Mouse (Mus musculus) midbrain, embryonic 11.5 days (tissue): ENCODE measurements at regions not wholly inside any gene's neighbourhood (a gene's known extent, or its start where the extent isn't known, plus 50 kb on each side); places are given as distances from the start of the nearest gene placed in this dataset.

Source experiments
- ATAC-seq: fragments of 200-750 bp; cut with Nextera tagmentation; 2 replicates; pipeline ENCODE4 v1.8.0; 2017; ENCODE audit warnings: moderate TSS enrichment, moderate library complexity; ENCODE audit not compliant: low FRiP score
- DNase-seq: peaks from one replicate; pipeline ENCODE4 v3.0.0; 2015; ENCODE audit warnings: low spot score; ENCODE audit errors: missing footprints
- H3K27ac ChIP-seq: fragments of 300-500 bp; sonication (generic); 2 replicates; pipeline ENCODE4 v1.5.1; 2014; ENCODE audit warnings: low read depth, low read length
- H3K27me3 ChIP-seq: fragments of 300-500 bp; sonication (generic); 2 replicates; pipeline ENCODE4 v1.6.1; 2014; ENCODE audit warnings: mild to moderate bottlenecking, low read length, moderate library complexity, mixed read lengths; ENCODE audit not compliant: control insufficient read depth, insufficient read depth
- H3K36me3 ChIP-seq: fragments of 300-500 bp; sonication (generic); 2 replicates; pipeline ENCODE4 v1.6.1; 2014; ENCODE audit warnings: mild to moderate bottlenecking, low read length, moderate library complexity, mixed read lengths; ENCODE audit not compliant: control insufficient read depth, insufficient read depth
- H3K4me1 ChIP-seq: fragments of 300-500 bp; sonication (generic); 2 replicates; pipeline ENCODE4 v1.6.1; 2014; ENCODE audit warnings: low read length; ENCODE audit not compliant: control insufficient read depth, insufficient read depth
- H3K4me2 ChIP-seq: fragments of 300-500 bp; sonication (generic); 2 replicates; pipeline ENCODE4 v1.6.1; 2014; ENCODE audit warnings: mild to moderate bottlenecking, moderate library complexity
- H3K4me3 ChIP-seq: fragments of 300-500 bp; sonication (generic); 2 replicates; pipeline ENCODE4 v1.5.1; 2014; ENCODE audit warnings: low read depth, low read length
- H3K9ac ChIP-seq: fragments of 300-500 bp; sonication (generic); 2 replicates; pipeline ENCODE4 v1.6.1; 2014; ENCODE audit warnings: low read length
- H3K9me3 ChIP-seq: fragments of 300-500 bp; sonication (generic); 2 replicates; pipeline ENCODE4 v1.6.1; 2016; ENCODE audit warnings: low read length; ENCODE audit not compliant: control insufficient read depth
- WGBS: fragments of 180-500 bp; shearing (Covaris S2); extraction: QIAGEN DNeasy Blood & Tissue Kit; methylation state at CpG from one replicate; pipeline ENCODE4 v1.1.7; 2014; 5-methylcytosine and 5-hydroxymethylcytosine counted together

GRCm38 (mm10) chr8:60372681-60373398 is 130.2 kb downstream of the Gm10283 start:
- H3K36me3 ChIP-seq, result no peaks in the 10 kb centered on the region
- 86% methylated on average over 9 of the region's 9 CpGs for WGBS

GRCm38 (mm10) chr8:60348291-60348690 is 154.7 kb downstream of the Gm10283 start:
- Histone ChIP-seq H3K36me3 (no peaks in the 10 kb centered on the region), H3K27me3 (no peaks in the 10 kb centered on the region), H3K27ac (no peak overlapping the region), H3K4me3 (no peak overlapping the region), H3K4me1 (no peaks in the 10 kb centered on the region; the same call in 1 of the 2 replicates), H3K4me2 (no peak overlapping the region), H3K9me3 (no peaks in the 10 kb centered on the region), H3K9ac (no peak overlapping the region)
- ATAC-seq (no peak), DNase-seq (no peak)
- 28% methylated on average over 2 of the region's 2 CpGs for WGBS

More at GRCm38 (mm10) chr8:60372681-60373398, 130.2 kb downstream of the Gm10283 start:
- no peak overlapping the region for H3K4me3 ChIP-seq
- H3K27ac ChIP-seq, result no peak overlapping the region
- H3K4me2 ChIP-seq, result no peak overlapping the region
- DNase-seq (no peak), ATAC-seq (no peak)
- no peaks in the 10 kb centered on the region for H3K4me1 ChIP-seq
- no peaks in the 10 kb centered on the region for H3K9me3 ChIP-seq
- H3K27me3 ChIP-seq, result no peaks in the 10 kb centered on the region
- H3K9ac ChIP-seq, result no peak overlapping the region

DNA sequence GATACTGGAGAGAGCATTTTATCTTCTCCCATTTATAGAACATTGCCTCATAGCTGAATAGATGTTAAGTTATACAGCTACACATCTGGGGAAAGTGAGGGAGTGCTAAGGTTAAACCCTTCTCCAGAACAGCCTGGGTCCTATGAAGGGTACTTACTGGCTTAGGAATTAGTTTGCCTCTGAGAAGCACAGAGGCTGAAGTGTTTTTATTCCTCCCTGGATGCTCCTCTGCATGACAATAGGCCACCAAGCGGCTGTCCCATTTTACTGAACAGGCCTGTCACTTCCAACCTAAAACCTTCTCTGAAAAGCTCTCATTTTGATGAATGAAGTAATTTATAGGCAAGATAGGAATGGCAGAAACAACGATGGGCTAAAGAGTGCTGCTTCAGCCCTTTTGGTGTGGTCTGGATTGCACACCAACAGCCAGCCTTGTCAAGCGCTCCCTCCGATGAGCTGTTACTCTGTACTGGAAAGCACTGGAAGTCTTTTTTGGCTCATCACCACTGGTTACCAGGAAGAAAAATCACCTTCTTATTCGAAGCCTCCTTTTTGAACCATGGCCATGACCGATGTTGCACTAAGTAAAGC is 157.1 kb downstream of the Gm10283 start:
- Histone ChIP-seq H3K4me2 (no peak overlapping the region), H3K4me3 (no peak overlapping the region), H3K9ac (no peak overlapping the region), H3K27me3 (no peaks in the 10 kb centered on the region), H3K36me3 (no peaks in the 10 kb centered on the region), H3K27ac (peak overlapping the region; percentile 30; the same call in 1 of the 2 replicates), H3K9me3 (no peaks in the 10 kb centered on the region), H3K4me1 (no peaks in the 10 kb centered on the region; the same call in 1 of the 2 replicates)
- ATAC-seq (peak; percentile 80), DNase-seq (no peak)
- WGBS, result 32% methylated on average over 6 of the region's 6 CpGs

GRCm38 (mm10) chr8:60315478-60315877 is 187.5 kb downstream of the Gm10283 start:
- ATAC-seq (no peak), DNase-seq (no peak)
- H3K27ac ChIP-seq, result no peak overlapping the region
- no peaks in the 10 kb centered on the region for H3K4me1 ChIP-seq
- H3K9me3 ChIP-seq, result no peaks in the 10 kb centered on the region; the same call in 1 of the 2 replicates
- H3K4me3 ChIP-seq, result no peak overlapping the region
- 74% methylated on average over 3 of the region's 3 CpGs for WGBS
- no peaks in the 10 kb centered on the region for H3K27me3 ChIP-seq
- H3K9ac ChIP-seq, result no peak overlapping the region
- H3K36me3 ChIP-seq, result no peaks in the 10 kb centered on the region
- no peak overlapping the region for H3K4me2 ChIP-seq

DNA sequence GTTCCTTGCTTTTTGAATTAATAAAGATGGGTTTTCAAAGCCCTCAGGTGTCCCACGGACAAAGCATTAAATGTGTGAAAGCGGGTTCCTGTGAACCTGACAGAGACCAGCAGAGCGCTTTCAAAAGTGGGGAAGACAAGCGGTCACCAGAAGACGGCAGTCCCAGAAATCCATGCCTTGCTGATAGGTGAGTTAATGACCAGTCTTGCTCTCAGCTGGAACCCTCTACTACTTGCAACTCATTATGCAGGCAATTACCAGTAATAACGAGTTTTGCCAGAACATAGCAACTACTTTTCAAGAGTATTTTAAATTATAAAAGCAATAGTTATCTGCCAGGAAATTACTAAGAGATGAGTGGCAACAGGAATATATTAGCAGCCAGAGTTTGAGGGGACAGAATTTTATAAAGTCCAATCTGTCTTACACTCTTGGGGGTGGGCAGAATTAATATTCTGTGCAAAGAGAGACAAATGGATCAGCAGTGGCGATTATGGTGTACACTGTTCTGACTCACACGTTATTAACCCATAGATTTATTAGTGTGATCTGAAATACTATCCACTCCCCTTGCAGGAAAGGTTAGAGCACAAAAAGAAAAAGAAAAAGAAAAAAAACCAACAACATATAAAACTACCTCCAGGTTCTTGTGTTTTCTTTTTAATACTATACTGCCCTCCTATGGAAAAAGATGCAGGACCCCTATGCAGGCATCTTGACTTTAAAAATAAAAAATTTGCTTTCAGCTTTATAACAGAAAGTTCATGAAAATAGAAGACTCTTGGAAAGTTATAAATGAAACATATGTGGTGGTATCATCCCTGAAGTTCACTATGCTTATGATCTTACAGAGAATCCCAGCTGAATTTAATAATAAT is 188.8 kb downstream of the Gm10283 start:
- Histone ChIP-seq H3K36me3 (no peaks in the 10 kb centered on the region), H3K4me3 (no peak overlapping the region), H3K27me3 (no peaks in the 10 kb centered on the region), H3K4me2 (no peak overlapping the region), H3K4me1 (no peaks in the 10 kb centered on the region), H3K9ac (no peak overlapping the region), H3K9me3 (no peaks in the 10 kb centered on the region; the same call in 1 of the 2 replicates), H3K27ac (no peak overlapping the region)
- WGBS, result 76% methylated on average over 8 of the region's 8 CpGs
- ATAC-seq, result no peak
- DNase-seq, result no peak

- Histone ChIP-seq H3K9me3 (no peaks in the 10 kb centered on the region; the same call in 1 of the 2 replicates), H3K36me3 (no peaks in the 10 kb centered on the region), H3K27ac (no peak overlapping the region), H3K4me3 (no peak overlapping the region), H3K27me3 (no peaks in the 10 kb centered on the region), H3K9ac (no peak overlapping the region), H3K4me2 (no peak overlapping the region), H3K4me1 (no peaks in the 10 kb centered on the region)
- no peak for DNase-seq
- ATAC-seq, result no peak
- 79% methylated on average over 2 of the region's 2 CpGs for WGBS
Observed at GRCm38 (mm10) chr8:60310136-60310535, 192.9 kb downstream of the Gm10283 start.

DNA sequence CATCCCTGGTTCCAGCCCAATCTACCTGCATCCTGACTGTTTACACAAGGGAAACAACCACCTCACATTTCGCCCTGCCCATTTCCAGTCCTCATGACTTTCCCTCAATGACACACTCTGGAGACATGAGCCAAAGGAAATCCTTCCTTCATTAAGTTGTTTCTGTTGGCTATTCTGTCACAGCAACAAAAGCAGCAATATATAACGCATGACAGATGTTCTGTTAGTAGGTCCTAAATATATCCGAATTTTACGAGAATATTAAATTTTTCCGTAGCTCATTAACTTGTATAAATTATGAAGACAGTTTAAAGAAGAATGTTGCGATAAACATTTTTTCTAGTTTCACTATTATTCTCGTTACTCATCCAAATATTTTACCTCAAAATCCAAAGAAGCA is 201.7 kb downstream of the Gm10283 start:
- Histone ChIP-seq H3K9ac (no peak overlapping the region), H3K4me3 (no peak overlapping the region), H3K27me3 (no peaks in the 10 kb centered on the region), H3K9me3 (no peaks in the 10 kb centered on the region), H3K27ac (no peak overlapping the region), H3K36me3 (no peaks in the 10 kb centered on the region), H3K4me2 (no peak overlapping the region), H3K4me1 (no peaks in the 10 kb centered on the region)
- no peak for ATAC-seq
- peak; percentile 56 for DNase-seq
- 89% methylated on average over 7 of the region's 7 CpGs for WGBS

DNA sequence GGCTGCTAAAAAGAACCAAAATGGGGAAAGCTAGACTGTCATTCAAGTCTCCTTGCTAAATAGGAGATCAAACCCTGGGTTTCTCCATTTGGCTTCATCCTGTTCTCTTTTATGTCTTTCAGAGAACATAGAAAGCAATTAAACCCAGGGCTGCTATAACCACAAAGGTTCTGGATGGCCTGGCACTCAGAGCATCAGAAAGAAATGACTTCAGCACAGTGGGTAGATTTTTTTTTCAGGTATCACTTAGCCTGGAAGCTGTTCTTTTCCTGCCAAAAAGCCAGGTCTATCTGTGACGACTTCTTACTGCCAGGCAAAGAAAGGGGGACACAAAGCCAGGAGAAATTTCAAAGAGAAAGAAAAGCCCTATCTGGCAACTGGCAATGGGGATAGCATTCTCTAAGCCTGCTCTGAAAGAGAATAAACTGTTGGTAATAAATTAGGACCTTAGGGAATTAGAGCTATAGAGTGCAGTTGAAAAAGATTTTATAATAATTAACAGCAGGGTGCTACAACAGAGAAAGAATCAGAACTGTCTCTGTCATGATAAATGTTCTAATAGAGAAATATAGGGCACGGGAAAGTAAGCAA is 225.7 kb downstream of the Gm10283 start:
- Histone ChIP-seq H3K4me1 (no peaks in the 10 kb centered on the region), H3K36me3 (no peaks in the 10 kb centered on the region), H3K27me3 (no peaks in the 10 kb centered on the region), H3K27ac (no peak overlapping the region), H3K4me3 (no peak overlapping the region), H3K4me2 (no peak overlapping the region), H3K9me3 (no peaks in the 10 kb centered on the region), H3K9ac (no peak overlapping the region)
- ATAC-seq (no peak), DNase-seq (no peak)
- 48% methylated on average over 2 of the region's 2 CpGs for WGBS
